Mouse (Mus musculus): ENCODE data around the gene Defb36. TPM values are rescaled to one million over a fixed set of nuclear protein-coding genes. Genes with fewer than 3 reads are reported as not detected.

The Defb36 gene
- polyA plus RNA-seq, 1 experiment from 2014 or later = not detected

GRCm38 (mm10) chr2:152615563-152615962, 11.4 kb downstream of the Defb36 start:
- TF ChIP-seq EP300 (IDR thresholded peaks at IDR 0.05) (no peak), CTCF (IDR thresholded peaks at IDR 0.05) (peak; percentile 88)
- Histone ChIP-seq H3K4me2 (replicated peaks; ENCODE audit: low read depth, low read length) (no peak overlapping the region), H3K27ac (ENCODE audit: low read length) (no peak overlapping the region), H3K27me3 (replicated peaks; ENCODE audit: insufficient read depth, low read length) (no peaks in the 10 kb centered on the region), H3K9ac (replicated peaks; ENCODE audit: low read depth) (no peak overlapping the region), H3K4me1 (ENCODE audit: insufficient read depth, low read depth, low read length) (no peaks in the 10 kb centered on the region), H3K4me3 (ENCODE audit: low read depth, low read length) (no peak overlapping the region), H3K36me3 (ENCODE audit: insufficient read depth, low read length) (no peaks in the 10 kb centered on the region), H3K9me3 (ENCODE audit: low read length) (no peaks in the 10 kb centered on the region)
- DNase-seq (ENCODE audit: low spot score) (peak; percentile 89), ATAC-seq (peak; percentile 65)
- WGBS = 12% methylated on average over 7 of the region's 7 CpGs

- 54% methylated on average over 6 of the region's 6 CpGs for WGBS
- DNase-seq (ENCODE audit: low spot score) (no peak), ATAC-seq (no peak)
- no peaks in the 10 kb centered on the region for H3K4me1 ChIP-seq (ENCODE audit: insufficient read depth, low read depth, low read length)
- no peak overlapping the region for H3K4me3 ChIP-seq (ENCODE audit: low read depth, low read length)
- TF ChIP-seq CTCF (IDR thresholded peaks at IDR 0.05) = no peak
- no peak for TF ChIP-seq EP300 (IDR thresholded peaks at IDR 0.05)
- H3K4me2 ChIP-seq (replicated peaks; ENCODE audit: low read depth, low read length) = no peak overlapping the region
- H3K9me3 ChIP-seq (ENCODE audit: low read length) = no peaks in the 10 kb centered on the region
- H3K9ac ChIP-seq (replicated peaks; ENCODE audit: low read depth) = no peak overlapping the region
- no peaks in the 10 kb centered on the region for H3K36me3 ChIP-seq (ENCODE audit: insufficient read depth, low read length)
- H3K27me3 ChIP-seq (replicated peaks; ENCODE audit: insufficient read depth, low read length) = no peaks in the 10 kb centered on the region
- H3K27ac ChIP-seq (ENCODE audit: low read length) = no peak overlapping the region
Measured at GRCm38 (mm10) chr2:152616470-152616869, 12.3 kb downstream of the Defb36 start.

DNA sequence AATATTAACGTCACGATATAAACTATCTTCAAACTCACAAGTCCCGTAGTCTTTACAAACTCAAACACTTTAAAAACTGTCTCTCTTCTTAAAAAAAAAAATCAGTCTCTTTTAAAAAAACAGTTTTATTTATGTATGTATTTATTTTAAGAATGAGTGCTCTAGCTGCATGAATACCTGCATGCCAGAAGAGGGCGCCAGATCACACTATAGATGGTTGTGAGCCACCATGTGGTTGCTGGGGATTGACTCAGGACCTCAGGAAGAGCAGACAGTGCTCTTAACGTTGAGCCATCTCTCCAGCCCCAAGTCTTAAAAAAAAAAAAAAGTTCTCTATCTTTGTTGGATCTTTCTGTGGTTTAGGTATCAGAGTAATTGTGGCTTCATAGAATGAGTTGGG, 13.2 kb downstream of the Defb36 start:
- 56% methylated on average over 5 of the region's 5 CpGs for WGBS
- H3K4me2 ChIP-seq (replicated peaks; ENCODE audit: low read depth, low read length) = no peak overlapping the region
- DNase-seq (ENCODE audit: low spot score) = no peak
- no peak for ATAC-seq
- no peak for TF ChIP-seq EP300 (IDR thresholded peaks at IDR 0.05)
- TF ChIP-seq CTCF (IDR thresholded peaks at IDR 0.05) = peak; percentile 58
- no peaks in the 10 kb centered on the region for H3K9me3 ChIP-seq (ENCODE audit: low read length)
- no peaks in the 10 kb centered on the region for H3K27me3 ChIP-seq (replicated peaks; ENCODE audit: insufficient read depth, low read length)
- no peaks in the 10 kb centered on the region for H3K4me1 ChIP-seq (ENCODE audit: insufficient read depth, low read depth, low read length)
- H3K9ac ChIP-seq (replicated peaks; ENCODE audit: low read depth) = no peak overlapping the region
- no peaks in the 10 kb centered on the region for H3K36me3 ChIP-seq (ENCODE audit: insufficient read depth, low read length)
- H3K27ac ChIP-seq (ENCODE audit: low read length) = no peak overlapping the region
- H3K4me3 ChIP-seq (ENCODE audit: low read depth, low read length) = no peak overlapping the region

DNA sequence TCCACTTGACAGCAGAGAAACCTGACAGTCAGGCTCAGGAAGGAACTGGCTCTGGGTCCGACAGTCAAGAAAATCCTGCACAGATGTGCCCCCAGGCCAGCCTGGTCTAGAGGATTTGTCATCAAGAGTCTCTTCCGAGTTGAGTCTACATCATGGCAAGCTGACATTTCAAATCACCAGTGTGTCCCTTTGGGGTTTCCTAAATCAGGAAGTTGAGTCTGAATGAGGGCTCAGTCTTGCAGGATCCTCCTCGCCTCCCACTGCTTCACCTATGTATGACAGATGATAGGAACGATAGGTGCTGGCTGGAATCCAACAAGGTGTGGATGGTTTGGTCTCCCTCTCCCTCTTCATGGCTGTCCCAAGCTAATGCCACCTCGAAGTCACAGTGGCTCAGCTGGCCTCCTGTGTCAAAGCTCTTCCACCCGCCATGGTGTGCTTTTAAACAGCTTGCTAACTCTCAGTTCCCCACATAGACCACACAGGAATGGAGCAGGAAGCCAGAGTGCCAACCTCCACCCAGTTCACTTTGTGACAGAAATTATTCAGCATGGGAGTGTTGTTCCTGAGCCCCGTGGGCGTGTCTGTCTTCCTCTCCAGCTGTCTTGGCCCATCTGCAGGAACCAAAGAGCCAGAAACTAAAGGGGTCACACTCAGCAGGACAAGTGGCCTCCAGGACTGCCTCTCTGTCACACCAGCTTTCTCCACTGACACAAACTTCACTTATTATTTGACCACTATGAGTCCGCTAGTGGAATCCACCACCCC, 16.4 kb downstream of the Defb36 start:
- WGBS = 58% methylated on average over 9 of the region's 9 CpGs
- no peaks in the 10 kb centered on the region for H3K36me3 ChIP-seq (ENCODE audit: insufficient read depth, low read length)
- H3K4me2 ChIP-seq (replicated peaks; ENCODE audit: low read depth, low read length) = no peak overlapping the region
- H3K4me1 ChIP-seq (ENCODE audit: insufficient read depth, low read depth, low read length) = no peaks in the 10 kb centered on the region
- H3K9me3 ChIP-seq (ENCODE audit: low read length) = no peaks in the 10 kb centered on the region
- H3K9ac ChIP-seq (replicated peaks; ENCODE audit: low read depth) = no peak overlapping the region
- no peak overlapping the region for H3K27ac ChIP-seq (ENCODE audit: low read length)
- H3K27me3 ChIP-seq (replicated peaks; ENCODE audit: insufficient read depth, low read length) = no peaks in the 10 kb centered on the region
- H3K4me3 ChIP-seq (ENCODE audit: low read depth, low read length) = no peak overlapping the region
- peak; percentile 40 for DNase-seq (ENCODE audit: low spot score)
- no peak for TF ChIP-seq EP300 (IDR thresholded peaks at IDR 0.05)
- TF ChIP-seq CTCF (IDR thresholded peaks at IDR 0.05) = no peak
- ATAC-seq = peak; percentile 16; the same call in 1 of the 2 replicates

- ATAC-seq = no peak
- H3K4me2 ChIP-seq (replicated peaks; ENCODE audit: low read depth, low read length) = no peak overlapping the region
Measured at GRCm38 (mm10) chr2:152622151-152622550, 18.0 kb downstream of the Defb36 start.

GRCm38 (mm10) chr2:152622953-152623352, 18.8 kb downstream of the Defb36 start, which contains the start of gene Defb25:
Defb25 (minus strand) TSS chr2:152623053.
- no peaks in the 10 kb centered on the region for H3K4me1 ChIP-seq (ENCODE audit: insufficient read depth, low read depth, low read length)
- H3K27me3 ChIP-seq (replicated peaks; ENCODE audit: insufficient read depth, low read length) = no peaks in the 10 kb centered on the region
- ATAC-seq (no peak), DNase-seq (ENCODE audit: low spot score) (no peak)
- 75% methylated on average over 7 of the region's 7 CpGs for WGBS
- no peak within 1 kb of the TSS for H3K4me2 ChIP-seq (replicated peaks; ENCODE audit: low read depth, low read length)
- no peak within 1 kb of the TSS for H3K4me3 ChIP-seq (ENCODE audit: low read depth, low read length)
- no peak for TF ChIP-seq EP300 (IDR thresholded peaks at IDR 0.05)
- TF ChIP-seq CTCF (IDR thresholded peaks at IDR 0.05) = no peak
- no peaks in the 10 kb centered on the region for H3K9me3 ChIP-seq (ENCODE audit: low read length)
- no peak within 1 kb of the TSS for H3K27ac ChIP-seq (ENCODE audit: low read length)
- H3K9ac ChIP-seq (replicated peaks; ENCODE audit: low read depth) = no peak within 1 kb of the TSS
- H3K36me3 ChIP-seq (ENCODE audit: insufficient read depth, low read length) = no peaks in the 10 kb centered on the region

More at GRCm38 (mm10) chr2:152622151-152622550, 18.0 kb downstream of the Defb36 start:
- no peaks in the 10 kb centered on the region for H3K36me3 ChIP-seq (ENCODE audit: insufficient read depth, low read length)
- no peak overlapping the region for H3K4me3 ChIP-seq (ENCODE audit: low read depth, low read length)
- no peaks in the 10 kb centered on the region for H3K27me3 ChIP-seq (replicated peaks; ENCODE audit: insufficient read depth, low read length)
- 79% methylated on average over 13 of the region's 13 CpGs for WGBS
- DNase-seq (ENCODE audit: low spot score) = no peak
- H3K9ac ChIP-seq (replicated peaks; ENCODE audit: low read depth) = no peak overlapping the region
- H3K27ac ChIP-seq (ENCODE audit: low read length) = no peak overlapping the region
- H3K4me1 ChIP-seq (ENCODE audit: insufficient read depth, low read depth, low read length) = no peaks in the 10 kb centered on the region
- H3K9me3 ChIP-seq (ENCODE audit: low read length) = no peaks in the 10 kb centered on the region
- TF ChIP-seq CTCF (IDR thresholded peaks at IDR 0.05) (no peak), EP300 (IDR thresholded peaks at IDR 0.05) (no peak)

Data from lung, postnatal 0 days (tissue).